Mouse (Mus musculus): ENCODE results near the gene Ndufa8. TPM values are rescaled to one million over a fixed set of nuclear protein-coding genes. Genes with fewer than 3 reads are reported as not detected.

The Ndufa8 gene
- polyA plus RNA-seq, 1 experiment = 216 TPM

- DNase-seq (ENCODE audit: extremely low spot score in 1 of 2, low spot score in 1 of 2) = no peak
Measured at GRCm38 (mm10) chr2:36049567-36049954, 355 bp upstream of the Ndufa8 start.

GRCm38 (mm10) chr2:36048164-36048563 is 1.0 kb downstream of the Ndufa8 start:
- DNase-seq (ENCODE audit: extremely low spot score in 1 of 2, low spot score in 1 of 2) = no peak

GRCm38 (mm10) chr2:36040872-36041271 is 8.3 kb downstream of the Ndufa8 start:
- DNase-seq (ENCODE audit: extremely low spot score in 1 of 2, low spot score in 1 of 2) = no peak

- DNase-seq (ENCODE audit: extremely low spot score in 1 of 2, low spot score in 1 of 2) = no peak
Measured at GRCm38 (mm10) chr2:36039297-36039985, 9.8 kb downstream of the Ndufa8 start.

- DNase-seq (ENCODE audit: extremely low spot score in 1 of 2, low spot score in 1 of 2) = no peak
Measured at GRCm38 (mm10) chr2:36035413-36036081, 13.7 kb downstream of the Ndufa8 start.

- no peak for DNase-seq (ENCODE audit: extremely low spot score in 1 of 2, low spot score in 1 of 2)
Measured at GRCm38 (mm10) chr2:36034898-36035297, 14.3 kb downstream of the Ndufa8 start.

- DNase-seq (ENCODE audit: extremely low spot score in 1 of 2, low spot score in 1 of 2) = no peak
Measured at GRCm38 (mm10) chr2:36033966-36034365, 15.2 kb downstream of the Ndufa8 start.

GRCm38 (mm10) chr2:36032884-36033283 is 16.3 kb downstream of the Ndufa8 start:
- no peak for DNase-seq (ENCODE audit: extremely low spot score in 1 of 2, low spot score in 1 of 2)

- no peak for DNase-seq (ENCODE audit: extremely low spot score in 1 of 2, low spot score in 1 of 2)
Measured at GRCm38 (mm10) chr2:36023291-36023690, 25.9 kb downstream of the Ndufa8 start.

- DNase-seq (ENCODE audit: extremely low spot score in 1 of 2, low spot score in 1 of 2) = peak; percentile 49 to 92
Measured at GRCm38 (mm10) chr2:36021385-36022159, 27.6 kb downstream of the Ndufa8 start.

GRCm38 (mm10) chr2:36013010-36013409 is 36.2 kb downstream of the Ndufa8 start:
- DNase-seq (ENCODE audit: extremely low spot score in 1 of 2, low spot score in 1 of 2) = no peak

GRCm38 (mm10) chr2:36011331-36011825 is 37.8 kb downstream of the Ndufa8 start:
- peak in 1 of 2 experiments; percentile 52 for DNase-seq (ENCODE audit: extremely low spot score in 1 of 2, low spot score in 1 of 2)

- no peak for DNase-seq (ENCODE audit: extremely low spot score in 1 of 2, low spot score in 1 of 2)
Measured at GRCm38 (mm10) chr2:36010579-36010978, 38.6 kb downstream of the Ndufa8 start.

GRCm38 (mm10) chr2:36009386-36009785 is 39.8 kb downstream of the Ndufa8 start:
- DNase-seq (ENCODE audit: extremely low spot score in 1 of 2, low spot score in 1 of 2) = peak in 1 of 2 experiments; percentile 71

GRCm38 (mm10) chr2:36008071-36008470 is 41.1 kb downstream of the Ndufa8 start:
- DNase-seq (ENCODE audit: extremely low spot score in 1 of 2, low spot score in 1 of 2) = peak in 1 of 2 experiments; percentile 81

- no peak for DNase-seq (ENCODE audit: extremely low spot score in 1 of 2, low spot score in 1 of 2)
Measured at GRCm38 (mm10) chr2:36002188-36002587, 47.0 kb downstream of the Ndufa8 start.

- DNase-seq (ENCODE audit: extremely low spot score in 1 of 2, low spot score in 1 of 2) = no peak
Measured at GRCm38 (mm10) chr2:36000390-36000789, 48.8 kb downstream of the Ndufa8 start.

- DNase-seq (ENCODE audit: extremely low spot score in 1 of 2, low spot score in 1 of 2) = no peak
Measured at GRCm38 (mm10) chr2:35999212-35999611, 50.0 kb downstream of the Ndufa8 start.

- DNase-seq (ENCODE audit: extremely low spot score in 1 of 2, low spot score in 1 of 2) = no peak
Measured at GRCm38 (mm10) chr2:35998416-35998815, 50.8 kb downstream of the Ndufa8 start.

- DNase-seq (ENCODE audit: extremely low spot score in 1 of 2, low spot score in 1 of 2) = no peak
Measured at GRCm38 (mm10) chr2:35996753-35997152, 52.5 kb downstream of the Ndufa8 start.

GRCm38 (mm10) chr2:35994303-35994702 is 54.9 kb downstream of the Ndufa8 start:
- peak in 1 of 2 experiments; percentile 61 for DNase-seq (ENCODE audit: extremely low spot score in 1 of 2, low spot score in 1 of 2)

Measured in frontal cortex, adult 2 months (tissue).